Mouse (Mus musculus): ENCODE measurements around the gene Tbata. TPM values are rescaled to one million over a fixed set of nuclear protein-coding genes. Genes with fewer than 3 reads are reported as not detected.

The Tbata gene
- total and polyA plus RNA-seq, 2 experiments from 2014 or later, result 1.2 to 4.7 TPM

- no peak overlapping the region for H3K4me2 ChIP-seq (ENCODE audit: low read depth)
- no peaks in the 10 kb centered on the region for H3K9me3 ChIP-seq (ENCODE audit: low read length)
- no peak for DNase-seq
- H3K36me3 ChIP-seq (ENCODE audit: insufficient read depth), result no peaks in the 10 kb centered on the region
- TF ChIP-seq CTCF (IDR thresholded peaks at IDR 0.05; ENCODE audit: low read depth), result no peak
- no peak overlapping the region for H3K27ac ChIP-seq (ENCODE audit: low read depth, low read length)
- 54% methylated on average over 4 of the region's 4 CpGs for WGBS
- H3K9ac ChIP-seq, result no peak overlapping the region
- H3K27me3 ChIP-seq (ENCODE audit: insufficient read depth, low read length), result no peaks in the 10 kb centered on the region
- ATAC-seq, result no peak
- no peaks in the 10 kb centered on the region for H3K4me1 ChIP-seq (ENCODE audit: insufficient read depth)
- H3K4me3 ChIP-seq (ENCODE audit: low read depth, low read length), result no peak overlapping the region
Observed at GRCm38 (mm10) chr10:61236683-61237390, 65.1 kb downstream of the Tbata start.

GRCm38 (mm10) chr10:61237391-61237785 is 65.6 kb downstream of the Tbata start:
- Histone ChIP-seq H3K27me3 (ENCODE audit: insufficient read depth, low read length) (no peaks in the 10 kb centered on the region), H3K9me3 (ENCODE audit: low read length) (no peaks in the 10 kb centered on the region), H3K4me2 (ENCODE audit: low read depth) (no peak overlapping the region), H3K9ac (no peak overlapping the region), H3K36me3 (ENCODE audit: insufficient read depth) (no peaks in the 10 kb centered on the region), H3K27ac (ENCODE audit: low read depth, low read length) (no peak overlapping the region), H3K4me1 (ENCODE audit: insufficient read depth) (no peaks in the 10 kb centered on the region), H3K4me3 (ENCODE audit: low read depth, low read length) (no peak overlapping the region)
- ATAC-seq (no peak), DNase-seq (no peak)
- WGBS, result 78% methylated on average over 6 of the region's 6 CpGs
- no peak for TF ChIP-seq CTCF (IDR thresholded peaks at IDR 0.05; ENCODE audit: low read depth)

Small RNAs within 50 kb of the gene (microRNA-seq; reads per million reads assigned to microRNA genes)
- gene Gm44308, result 0 reads per million in 2 experiments

Other genes with a start within 250 kb of the Tbata start
- gene Pcbd1, start 82.6 kb upstream of the Tbata start, total RNA-seq (2014; rRNA removed), result 13.6 and 15.3 TPM in 2 replicates
- gene Pcbd1, start 82.6 kb upstream of the Tbata start, polyA plus RNA-seq (2015; fragmentation: Nextera tagmentation; extraction: Ambion mirVana), result 29.7 and 47.8 TPM in 2 replicates
- 40.6 and 50.6 TPM in 2 replicates for gene Sgpl1, start 24.3 kb upstream of the Tbata start, total RNA-seq (2014; rRNA removed)
- gene Sgpl1, start 24.3 kb upstream of the Tbata start, polyA plus RNA-seq (2015; fragmentation: Nextera tagmentation; extraction: Ambion mirVana), result 28.0 and 31.9 TPM in 2 replicates
- gene Adamts14, start 101.5 kb downstream of the Tbata start, total RNA-seq (2014; rRNA removed), result 0.54 and 1.0 TPM in 2 replicates
- gene Adamts14, start 101.5 kb downstream of the Tbata start, polyA plus RNA-seq (2015; fragmentation: Nextera tagmentation; extraction: Ambion mirVana), result 0.18 and 0.22 TPM in 2 replicates
- gene Prf1, start 125.9 kb downstream of the Tbata start, total RNA-seq (2014; rRNA removed), result not detected in 2 replicates
- gene Prf1, start 125.9 kb downstream of the Tbata start, polyA plus RNA-seq (2015; fragmentation: Nextera tagmentation; extraction: Ambion mirVana), result not detected in 2 replicates
- gene Pald1, start 211.6 kb downstream of the Tbata start, total RNA-seq (2014; rRNA removed), result 20.2 and 23.7 TPM in 2 replicates
- gene Pald1, start 211.6 kb downstream of the Tbata start, polyA plus RNA-seq (2015; fragmentation: Nextera tagmentation; extraction: Ambion mirVana), result 12.4 and 14.4 TPM in 2 replicates
- 0.54 TPM in 1 of 2 replicates, not detected in the other for gene Nodal, start 246.0 kb downstream of the Tbata start, total RNA-seq (2014; rRNA removed)
- 0.13 and 0.16 TPM in 2 replicates for gene Nodal, start 246.0 kb downstream of the Tbata start, polyA plus RNA-seq (2015; fragmentation: Nextera tagmentation; extraction: Ambion mirVana)

Measured in forebrain, postnatal 0 days (tissue).